Mouse (Mus musculus): ENCODE results near the gene Eftud2.

- TF ChIP-seq POLR2A (IDR thresholded peaks at IDR 0.05; ENCODE audit: low read depth, low read length) (no peak), TCF12 (IDR thresholded peaks at IDR 0.05; ENCODE audit: low read depth, low read length) (no peak), SMC3 (IDR thresholded peaks at IDR 0.05; ENCODE audit: low read depth, low read length) (no peak), CTCF (conservative IDR thresholded peaks at IDR 0.05 in 1 of 2, IDR thresholded peaks at IDR 0.05 in 1 of 2; ENCODE audit: low read depth in 2 of 2, low read length in 2 of 2) (no peak), ZNF384 (IDR thresholded peaks at IDR 0.05; ENCODE audit: low read depth, low read length) (no peak), BHLHE40 (IDR thresholded peaks at IDR 0.05; ENCODE audit: low read depth, low read length) (no peak), EP300 (IDR thresholded peaks at IDR 0.05; ENCODE audit: low read length) (no peak), MXI1 (IDR thresholded peaks at IDR 0.05; ENCODE audit: low read depth, low read length) (no peak), UBTF (IDR thresholded peaks at IDR 0.05; ENCODE audit: low read depth, low read length) (no peak), E2F4 (IDR thresholded peaks at IDR 0.05; ENCODE audit: insufficient replicate concordance, low read depth, low read length) (no peak), JUN (IDR thresholded peaks at IDR 0.05; ENCODE audit: insufficient read depth, low read depth, low read length) (no peak), POLR2AphosphoS2 (IDR thresholded peaks at IDR 0.05; ENCODE audit: low read depth, low read length) (no peak), IRF4 (IDR thresholded peaks at IDR 0.05; ENCODE audit: low read depth, low read length) (no peak)
These were observed 62.4 kb downstream of the Eftud2 start for GRCm38 (mm10) chr11:102818121-102819020.
